Mouse (Mus musculus): ENCODE results near the gene Mark1.

DNA sequence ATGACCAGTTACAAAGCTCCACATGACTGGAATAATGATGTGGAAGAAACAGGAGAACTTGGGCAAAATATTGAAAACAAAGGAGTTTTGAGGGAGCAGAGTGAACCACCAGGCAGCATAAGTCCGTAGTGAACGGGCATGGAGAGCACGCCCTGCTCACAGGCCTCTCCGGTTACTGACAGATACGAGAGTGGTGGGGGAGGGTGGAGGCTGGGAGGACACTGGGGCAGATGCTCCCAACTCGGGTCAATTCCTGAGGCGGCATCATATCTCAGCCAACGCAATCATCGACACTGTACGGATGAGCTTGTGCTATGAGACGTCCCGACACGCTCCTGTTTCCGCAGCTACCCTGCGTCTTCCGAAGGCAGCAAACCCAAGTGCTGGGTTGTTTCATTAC, 102.0 kb downstream of the Mark1 start:
- TF ChIP-seq EP300 (IDR thresholded peaks at IDR 0.05; ENCODE audit: low read depth): no peak
- TF ChIP-seq CTCF (IDR thresholded peaks at IDR 0.05; ENCODE audit: low read depth): no peak
